Mouse (Mus musculus) heart, embryonic 10.5 days (tissue): ENCODE results near the gene Tspan9. TPM values are rescaled to one million over a fixed set of nuclear protein-coding genes. Genes with fewer than 3 reads are reported as not detected.

ENCODE experiments used
- DNase-seq: peaks from one replicate; pipeline ENCODE4 v3.0.0-alpha.2; 2017; ENCODE audit warnings: low spot score
- H3K27ac ChIP-seq: fragments of 300-500 bp; sonication (generic); 2 replicates; pipeline ENCODE4 v1.5.1; 2016; ENCODE audit warnings: mild to moderate bottlenecking
- H3K27me3 ChIP-seq: fragments of 300-500 bp; sonication (generic); 2 replicates; pipeline ENCODE4 v1.6.1; 2016; ENCODE audit warnings: mild to moderate bottlenecking; ENCODE audit not compliant: poor library complexity, insufficient read depth, severe bottlenecking
- H3K36me3 ChIP-seq: fragments of 300-500 bp; sonication (generic); 2 replicates; pipeline ENCODE4 v1.6.1; 2016; ENCODE audit warnings: mild to moderate bottlenecking, moderate library complexity
- H3K4me1 ChIP-seq: fragments of 300-500 bp; sonication (generic); 2 replicates; pipeline ENCODE4 v1.6.1; 2016; ENCODE audit warnings: mild to moderate bottlenecking
- H3K4me3 ChIP-seq: fragments of 300-500 bp; sonication (generic); 2 replicates; pipeline ENCODE4 v1.5.1; 2016; ENCODE audit warnings: mild to moderate bottlenecking, moderate library complexity
- H3K9me3 ChIP-seq: fragments of 300-500 bp; sonication (generic); 2 replicates; pipeline ENCODE4 v1.6.1; 2016; ENCODE audit warnings: mild to moderate bottlenecking, moderate library complexity
- WGBS: fragments of 180-500 bp; shearing (Covaris S2); methylation state at CpG from one replicate; pipeline ENCODE4 v1.1.7; 2016; 5-methylcytosine and 5-hydroxymethylcytosine counted together
- polyA plus RNA-seq: library from polyadenylated mRNA; unstranded; fragments of >200 nt; fragmentation: Nextera tagmentation; extraction: Ambion mirVana; gene quantifications from 2 replicates; pipeline ENCODE4 v1.2.1, GENCODE M21; 2016

The Tspan9 gene
- polyA plus RNA-seq, 1 experiment from 2014 or later = 111 TPM

GRCm38 (mm10) chr6:127989624-127990212 lies 153.7 kb downstream of the Tspan9 start:
- Histone ChIP-seq H3K9me3 (no peaks in the 10 kb centered on the region), H3K4me1 (peaks cover 98% of the 10 kb centered on the region), H3K36me3 (peaks cover 10% of the 10 kb centered on the region), H3K27me3 (no peaks in the 10 kb centered on the region), H3K4me3 (peak overlapping the region; percentile 22), H3K27ac (peak overlapping the region; percentile 85)
- DNase-seq = no peak
- 39% methylated on average over 11 of the region's 11 CpGs for WGBS

DNA sequence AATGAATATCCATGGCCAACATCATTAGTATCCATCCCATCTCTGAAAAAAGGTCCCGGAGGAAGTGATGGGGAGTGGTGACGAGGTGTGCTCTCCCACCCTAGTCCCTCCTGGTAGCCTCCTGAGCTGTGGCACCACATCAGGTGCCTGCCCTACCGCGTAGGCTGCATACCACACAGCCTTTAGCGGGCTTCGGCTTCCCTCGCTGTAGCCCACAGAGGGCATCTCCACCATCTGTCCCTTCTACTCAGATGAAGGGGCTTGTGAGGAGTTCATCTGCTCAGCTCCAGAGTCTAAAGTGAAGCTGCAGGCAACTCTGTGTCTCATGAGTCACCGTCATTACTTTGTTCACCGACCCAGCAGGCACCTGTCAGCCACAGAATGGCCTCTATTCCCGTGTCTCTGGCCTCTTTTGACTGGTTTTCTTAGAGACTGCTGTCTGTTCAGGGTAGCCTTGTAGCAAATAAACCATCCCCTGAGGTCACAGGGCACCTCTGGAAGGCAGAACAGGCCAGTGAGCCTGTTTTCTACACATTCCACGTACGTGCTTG lies 154.4 kb downstream of the Tspan9 start:
- H3K4me1 ChIP-seq = peaks cover 97% of the 10 kb centered on the region

GRCm38 (mm10) chr6:127987374-127987773 lies 156.0 kb downstream of the Tspan9 start:
- no peaks in the 10 kb centered on the region for H3K9me3 ChIP-seq
- H3K4me3 ChIP-seq = no peak overlapping the region
- peaks cover 5% of the 10 kb centered on the region for H3K36me3 ChIP-seq
- no peaks in the 10 kb centered on the region for H3K27me3 ChIP-seq
- WGBS = 81% methylated on average over 14 of the region's 14 CpGs
- peaks cover 94% of the 10 kb centered on the region for H3K4me1 ChIP-seq
- DNase-seq = no peak
- peak overlapping the region; percentile 85; the same call in 1 of the 2 replicates for H3K27ac ChIP-seq

More for the DNA sequence above, 154.4 kb downstream of the Tspan9 start:
- peak overlapping the region; percentile 85 for H3K27ac ChIP-seq
- H3K27me3 ChIP-seq = no peaks in the 10 kb centered on the region
- 81% methylated on average over 12 of the region's 12 CpGs for WGBS
- H3K9me3 ChIP-seq = no peaks in the 10 kb centered on the region
- DNase-seq = no peak
- peaks cover 12% of the 10 kb centered on the region for H3K36me3 ChIP-seq
- no peak overlapping the region for H3K4me3 ChIP-seq

DNA sequence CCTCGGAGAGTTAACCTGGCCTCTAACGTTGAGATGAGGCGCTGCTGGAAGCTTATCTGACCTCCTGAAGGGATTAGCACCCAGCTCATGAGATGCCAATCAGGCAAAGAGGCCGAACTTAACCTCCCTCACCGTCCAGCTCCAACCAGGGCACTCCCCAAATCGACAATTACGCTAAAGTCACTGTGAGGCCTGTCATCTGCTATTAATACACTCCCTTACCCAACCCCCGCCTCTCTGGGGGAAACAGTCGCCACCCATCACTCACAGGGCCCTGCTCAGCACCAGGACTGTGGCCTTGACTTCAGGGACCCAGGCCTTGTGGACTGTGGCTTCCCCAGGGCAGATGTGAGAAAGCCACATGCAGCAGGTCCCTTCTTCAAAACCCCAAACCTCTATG lies 157.0 kb downstream of the Tspan9 start:
- peak; percentile 84 for DNase-seq
- no peaks in the 10 kb centered on the region for H3K9me3 ChIP-seq
- H3K27ac ChIP-seq = peak overlapping the region; percentile 85
- H3K36me3 ChIP-seq = 0 out of 2 replicates have a peak, but pooled peaks cover 4% of the 10 kb centered on the region
- no peak overlapping the region; the same call in 1 of the 2 replicates for H3K4me3 ChIP-seq
- peaks cover 94% of the 10 kb centered on the region for H3K4me1 ChIP-seq
- 26% methylated on average over 9 of the region's 9 CpGs for WGBS
- no peaks in the 10 kb centered on the region for H3K27me3 ChIP-seq

DNA sequence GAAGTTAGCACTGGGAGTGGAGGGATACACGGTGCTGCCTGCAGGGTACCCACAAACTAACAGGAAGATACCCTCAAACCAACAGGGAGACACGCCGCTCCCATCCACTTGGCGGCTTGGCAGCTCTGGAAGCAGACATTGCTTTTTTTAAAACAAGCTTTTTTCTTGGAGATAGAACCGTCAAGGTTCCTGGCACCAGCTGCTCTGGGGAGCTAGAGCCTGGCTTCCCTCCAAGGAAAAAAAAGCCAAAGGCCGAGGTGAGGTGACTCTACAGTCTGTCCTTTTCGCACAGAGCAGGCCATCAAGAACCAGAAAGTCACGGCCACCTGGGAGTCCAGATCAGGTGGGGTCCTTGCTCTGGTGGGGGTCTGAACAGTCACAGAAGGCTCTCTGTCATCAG lies 162.2 kb downstream of the Tspan9 start:
- DNase-seq = no peak
- Histone ChIP-seq H3K4me1 (peaks cover 85% of the 10 kb centered on the region), H3K36me3 (0 out of 2 replicates have a peak, but pooled peaks cover 4% of the 10 kb centered on the region), H3K4me3 (no peak overlapping the region), H3K27me3 (no peaks in the 10 kb centered on the region), H3K9me3 (no peaks in the 10 kb centered on the region), H3K27ac (peak overlapping the region; percentile 7; the same call in 1 of the 2 replicates)
- WGBS = 60% methylated on average over 8 of the region's 8 CpGs

- peaks cover 85% of the 10 kb centered on the region for H3K4me1 ChIP-seq
- DNase-seq = no peak
- 0 out of 2 replicates have a peak, but pooled peaks cover 4% of the 10 kb centered on the region for H3K36me3 ChIP-seq
- H3K9me3 ChIP-seq = no peaks in the 10 kb centered on the region
- H3K27ac ChIP-seq = 0 out of 2 replicates have a peak overlapping the region, but pooled peaks have one; percentile 7
- no peaks in the 10 kb centered on the region for H3K27me3 ChIP-seq
- no peak overlapping the region for H3K4me3 ChIP-seq
- WGBS = 76% methylated on average over 11 of the region's 11 CpGs
Observed at GRCm38 (mm10) chr6:127980381-127981045, 162.9 kb downstream of the Tspan9 start.

GRCm38 (mm10) chr6:127979831-127980230 lies 163.6 kb downstream of the Tspan9 start:
- peaks cover 85% of the 10 kb centered on the region for H3K4me1 ChIP-seq
- no peaks in the 10 kb centered on the region for H3K9me3 ChIP-seq
- 0 out of 2 replicates have a peak overlapping the region, but pooled peaks have one; percentile 56 for H3K27ac ChIP-seq
- no peaks in the 10 kb centered on the region for H3K27me3 ChIP-seq
- H3K4me3 ChIP-seq = no peak overlapping the region
- 0 out of 2 replicates have a peak, but pooled peaks cover 4% of the 10 kb centered on the region for H3K36me3 ChIP-seq
- no peak for DNase-seq
- 93% methylated on average over 5 of the region's 5 CpGs for WGBS

- H3K36me3 ChIP-seq = 0 out of 2 replicates have a peak, but pooled peaks cover 6% of the 10 kb centered on the region
- no peaks in the 10 kb centered on the region for H3K9me3 ChIP-seq
- no peaks in the 10 kb centered on the region for H3K27me3 ChIP-seq
- no peak overlapping the region for H3K4me3 ChIP-seq
- no peak overlapping the region for H3K27ac ChIP-seq
- no peak for DNase-seq
- H3K4me1 ChIP-seq = peaks cover 87% of the 10 kb centered on the region
- 82% methylated on average over 20 of the region's 20 CpGs for WGBS
Observed at GRCm38 (mm10) chr6:127978941-127979340, 164.5 kb downstream of the Tspan9 start.

DNA sequence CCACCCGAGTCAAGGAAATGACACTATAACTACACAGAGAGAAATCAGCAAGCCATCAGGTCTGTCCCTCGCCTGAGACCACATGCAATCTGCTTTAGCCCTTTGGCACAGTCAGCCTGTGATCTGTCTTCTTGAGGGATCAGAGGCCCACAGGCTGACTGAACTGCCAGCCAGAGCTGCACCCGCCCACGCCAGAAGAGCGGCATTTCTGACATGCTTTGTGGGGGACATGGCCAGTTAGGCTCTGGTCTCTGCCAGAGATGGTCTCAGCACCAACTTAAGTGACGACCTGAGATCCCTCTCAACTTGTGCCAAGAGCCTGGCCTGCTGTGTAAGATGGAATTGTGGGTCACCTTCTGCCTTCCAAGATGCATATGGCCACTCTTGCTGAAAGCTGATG lies 166.7 kb downstream of the Tspan9 start:
- H3K27ac ChIP-seq = peak overlapping the region; percentile 76; the same call in 1 of the 2 replicates
- peaks cover 84% of the 10 kb centered on the region for H3K4me1 ChIP-seq

DNA sequence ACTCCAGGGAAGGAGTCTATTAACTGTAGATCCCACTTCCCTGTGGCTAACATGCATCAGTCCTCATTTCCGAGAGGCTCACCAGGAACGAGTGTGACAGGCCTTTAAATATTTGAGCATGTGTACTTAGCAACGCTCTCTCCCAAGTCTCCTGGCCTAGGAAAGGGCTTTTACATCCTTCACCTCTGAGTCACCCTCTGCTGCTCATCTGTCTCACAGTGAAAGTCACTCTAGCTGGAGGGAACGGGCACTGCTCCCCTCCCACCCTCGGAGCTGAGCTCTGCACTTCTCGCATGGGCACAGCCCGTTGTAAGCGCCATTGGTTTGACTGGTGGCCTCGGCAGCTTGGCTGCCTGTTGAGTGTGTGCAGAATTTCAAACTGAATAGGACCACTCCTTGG lies 169.4 kb downstream of the Tspan9 start:
- no peaks in the 10 kb centered on the region for H3K9me3 ChIP-seq
- no peak overlapping the region for H3K4me3 ChIP-seq
- peak overlapping the region; percentile 2; the same call in 1 of the 2 replicates for H3K27ac ChIP-seq
- 0 out of 2 replicates have a peak, but pooled peaks cover 5% of the 10 kb centered on the region for H3K36me3 ChIP-seq
- peaks cover 79% of the 10 kb centered on the region for H3K4me1 ChIP-seq
- DNase-seq = no peak
- 53% methylated on average over 9 of the region's 9 CpGs for WGBS
- H3K27me3 ChIP-seq = no peaks in the 10 kb centered on the region

More for the DNA sequence above, 166.7 kb downstream of the Tspan9 start:
- no peaks in the 10 kb centered on the region for H3K27me3 ChIP-seq
- WGBS = 74% methylated on average over 6 of the region's 6 CpGs
- 0 out of 2 replicates have a peak, but pooled peaks cover 5% of the 10 kb centered on the region for H3K36me3 ChIP-seq
- no peaks in the 10 kb centered on the region for H3K9me3 ChIP-seq
- no peak for DNase-seq
- H3K4me3 ChIP-seq = no peak overlapping the region

DNA sequence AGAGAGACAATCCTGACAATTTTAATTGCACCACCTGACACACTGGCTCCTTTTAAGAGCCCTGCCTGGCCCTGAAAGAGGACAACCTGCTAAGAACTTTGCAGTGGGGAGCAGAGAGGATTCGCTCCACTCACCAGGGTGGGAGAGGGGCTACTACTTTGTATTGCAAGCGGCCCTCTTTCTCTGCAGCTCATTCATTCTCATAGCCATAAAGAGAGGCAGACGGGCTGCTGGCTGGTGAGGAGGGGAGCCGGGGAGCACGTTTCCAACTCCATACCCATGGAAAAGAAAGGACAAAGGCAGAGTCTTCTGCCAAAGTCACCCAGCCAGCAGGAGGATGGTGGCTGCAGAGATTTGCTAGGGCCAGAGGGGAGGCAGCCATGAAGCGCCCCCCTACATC lies 169.8 kb downstream of the Tspan9 start:
- Histone ChIP-seq H3K36me3 (0 out of 2 replicates have a peak, but pooled peaks cover 5% of the 10 kb centered on the region), H3K9me3 (no peaks in the 10 kb centered on the region), H3K4me3 (no peak overlapping the region), H3K4me1 (peaks cover 75% of the 10 kb centered on the region), H3K27ac (peak overlapping the region; percentile 2; the same call in 1 of the 2 replicates), H3K27me3 (no peaks in the 10 kb centered on the region)
- WGBS = 66% methylated on average over 6 of the region's 6 CpGs
- DNase-seq = no peak

GRCm38 (mm10) chr6:127971931-127972330 lies 171.5 kb downstream of the Tspan9 start:
- Histone ChIP-seq H3K9me3 (no peaks in the 10 kb centered on the region), H3K27me3 (no peaks in the 10 kb centered on the region), H3K4me3 (no peak overlapping the region), H3K4me1 (peaks cover 68% of the 10 kb centered on the region), H3K27ac (no peak overlapping the region), H3K36me3 (peaks cover 5% of the 10 kb centered on the region; the same call in 1 of the 2 replicates)
- DNase-seq = no peak
- WGBS = 77% methylated on average over 5 of the region's 5 CpGs

DNA sequence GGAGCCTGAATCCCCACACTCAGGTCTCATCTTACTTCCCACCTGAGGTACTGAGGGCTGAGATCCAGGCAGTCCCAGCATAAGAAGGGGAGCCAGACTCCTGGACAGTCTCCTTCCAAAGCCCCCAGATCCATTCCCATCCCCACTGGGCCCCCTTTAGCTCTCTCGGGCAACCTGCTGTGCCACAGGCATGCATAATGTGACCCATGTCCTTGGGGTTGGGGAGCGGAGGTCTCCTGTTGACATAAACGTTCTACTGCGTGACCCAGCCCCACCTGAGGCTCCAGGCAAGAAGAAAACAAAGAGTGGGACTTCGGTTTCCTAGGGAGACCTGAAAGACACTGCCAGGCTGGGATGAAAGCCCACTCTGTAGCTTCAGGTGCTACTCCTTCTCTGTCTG lies 172.5 kb downstream of the Tspan9 start:
- Histone ChIP-seq H3K36me3 (peaks cover 16% of the 10 kb centered on the region), H3K27me3 (no peaks in the 10 kb centered on the region), H3K9me3 (no peaks in the 10 kb centered on the region), H3K4me1 (peaks cover 67% of the 10 kb centered on the region), H3K4me3 (no peak overlapping the region), H3K27ac (no peak overlapping the region)
- WGBS = 68% methylated on average over 5 of the region's 5 CpGs
- no peak for DNase-seq
